8 mouse cellular contexts compared by ENCODE assay signal in the genomic region with DNA sequence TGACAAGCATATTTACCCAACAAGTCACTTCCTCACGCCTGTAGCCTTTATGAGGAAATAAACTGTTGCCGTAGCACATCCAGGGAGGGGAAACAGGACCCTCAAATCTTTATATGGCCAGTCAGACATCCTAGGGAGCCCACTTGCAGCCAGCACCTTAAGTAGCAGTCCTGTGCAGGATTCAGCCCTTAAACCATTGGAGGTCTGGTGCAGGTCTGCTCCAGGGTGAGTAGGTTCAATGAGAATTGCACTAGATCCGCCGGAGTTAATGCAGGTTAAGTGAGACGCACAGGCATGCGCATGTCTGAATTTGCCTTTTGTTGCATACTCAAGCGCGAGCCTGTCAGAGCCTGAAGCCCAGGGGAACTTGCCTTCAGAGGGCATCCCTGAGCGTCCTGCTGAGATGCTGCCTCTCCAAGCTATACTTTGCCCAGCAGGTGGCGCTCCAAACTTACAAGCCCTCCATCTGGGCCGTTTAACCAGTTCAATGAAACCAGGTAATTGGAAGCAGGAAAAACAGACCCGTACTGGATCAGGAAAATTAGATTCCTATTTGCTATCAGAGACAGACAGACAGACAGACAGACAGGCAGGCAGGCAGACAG. TPM values are rescaled to one million over a fixed set of nuclear protein-coding genes. Genes with fewer than 3 reads are reported as not detected.
DNase-seq lines count a peak whose midpoint lies in the region; ATAC-seq and TF ChIP-seq lines count a peak whose summit lies in the region.

No protein-coding gene starts in this region.

- H3K4me1 ChIP-seq in embryonic facial prominence, embryonic 12.5 days: peaks cover 14% of the 10 kb centered on the region
- H3K4me1 ChIP-seq in heart, adult 2 months (ENCODE audit: control insufficient read depth, insufficient read depth, low read length): peaks cover 33% of the 10 kb centered on the region
- peaks cover 18% of the 10 kb centered on the region for H3K4me1 ChIP-seq in kidney, embryonic 15.5 days
- H3K4me1 ChIP-seq in limb, embryonic 15.5 days: peaks cover 57% of the 10 kb centered on the region

- intact Hi-C loops in heart, adult 2 months (cut with DNase I): loop anchor here (1.0 to 10.0 kb wide), 4 partner anchors 23 to 373 kb away; a partner anchor contains a TSS

- 12% methylated on average over 12 of the region's 12 CpGs for WGBS in embryonic facial prominence, embryonic 12.5 days
- WGBS in heart, adult 2 months: 9% methylated on average over 12 of the region's 12 CpGs
- 6% methylated on average over 12 of the region's 12 CpGs for WGBS in kidney, embryonic 15.5 days
- 10% methylated on average over 12 of the region's 12 CpGs for WGBS in limb, embryonic 15.5 days

- no peak overlapping the region; the same call in 1 of the 2 replicates for H3K27ac ChIP-seq in embryonic facial prominence, embryonic 12.5 days
- H3K27ac ChIP-seq in heart, adult 2 months: peak overlapping the region; percentile 40
- no peak overlapping the region for H3K27ac ChIP-seq in kidney, embryonic 15.5 days
- peak overlapping the region; percentile 43; the same call in 1 of the 2 replicates for H3K27ac ChIP-seq in limb, embryonic 15.5 days

- H3K36me3 ChIP-seq in embryonic facial prominence, embryonic 12.5 days: no peaks in the 10 kb centered on the region
- H3K36me3 ChIP-seq in heart, adult 2 months (ENCODE audit: control insufficient read depth, insufficient read depth, low read length): 0 out of 2 replicates have a peak, but pooled peaks cover 5% of the 10 kb centered on the region
- H3K36me3 ChIP-seq in kidney, embryonic 15.5 days: no peaks in the 10 kb centered on the region
- no peaks in the 10 kb centered on the region for H3K36me3 ChIP-seq in limb, embryonic 15.5 days

- H3K9me3 ChIP-seq in embryonic facial prominence, embryonic 12.5 days: 0 out of 2 replicates have a peak, but pooled peaks cover 5% of the 10 kb centered on the region
- no peaks in the 10 kb centered on the region for H3K9me3 ChIP-seq in kidney, embryonic 15.5 days (replicated peaks)
- no peaks in the 10 kb centered on the region for H3K9me3 ChIP-seq in limb, embryonic 15.5 days

- H3K79me2 ChIP-seq in heart, adult 2 months (replicated peaks; ENCODE audit: control insufficient read depth, insufficient read depth, low read length): no peaks in the 10 kb centered on the region

- ATAC-seq in embryonic facial prominence, embryonic 12.5 days (ENCODE audit: insufficient number of reproducible peaks, insufficient read depth, low FRiP score, low TSS enrichment): peak; percentile 62; the same call in 1 of the 2 replicates
- ATAC-seq in kidney, embryonic 15.5 days (replicated peaks; ENCODE audit: low FRiP score): peak; percentile 85
- no peak for ATAC-seq in limb, embryonic 15.5 days (ENCODE audit: insufficient number of reproducible peaks, low FRiP score, low TSS enrichment, low read depth)
- ATAC-seq in monocyte, adult 5-6 weeks (replicated peaks; ENCODE audit: insufficient number of reproducible peaks, low FRiP score, low TSS enrichment, poor library complexity, severe bottlenecking): peak; percentile 82

- H3K9ac ChIP-seq in embryonic facial prominence, embryonic 12.5 days: 0 out of 2 replicates have a peak overlapping the region, but pooled peaks have one; percentile 7
- H3K9ac ChIP-seq in heart, adult 2 months (ENCODE audit: low read depth, low read length): no peak overlapping the region
- H3K9ac ChIP-seq in kidney, embryonic 15.5 days: no peak overlapping the region
- H3K9ac ChIP-seq in limb, embryonic 15.5 days: no peak overlapping the region

- no peaks in the 10 kb centered on the region for H3K27me3 ChIP-seq in embryonic facial prominence, embryonic 12.5 days
- no peaks in the 10 kb centered on the region for H3K27me3 ChIP-seq in heart, adult 2 months (ENCODE audit: control insufficient read depth, insufficient read depth, low read length)
- no peaks in the 10 kb centered on the region for H3K27me3 ChIP-seq in kidney, embryonic 15.5 days
- H3K27me3 ChIP-seq in limb, embryonic 15.5 days: no peaks in the 10 kb centered on the region

- TF ChIP-seq EP300 in heart, adult 2 months (IDR thresholded peaks at IDR 0.05; ENCODE audit: insufficient read depth, low read depth, low read length): peak; percentile 98

- H3K4me3 ChIP-seq in embryonic facial prominence, embryonic 12.5 days: no peak overlapping the region
- no peak overlapping the region for H3K4me3 ChIP-seq in heart, adult 2 months
- no peak overlapping the region for H3K4me3 ChIP-seq in kidney, embryonic 15.5 days (replicated peaks)
- H3K4me3 ChIP-seq in limb, embryonic 15.5 days: no peak overlapping the region

- H3K4me2 ChIP-seq in embryonic facial prominence, embryonic 12.5 days (replicated peaks): no peak overlapping the region
- H3K4me2 ChIP-seq in kidney, embryonic 15.5 days: peak overlapping the region; percentile 14; the same call in 1 of the 2 replicates
- no peak overlapping the region for H3K4me2 ChIP-seq in limb, embryonic 15.5 days

- peak; percentile 86 for TF ChIP-seq CTCF in heart, adult 2 months (IDR thresholded peaks at IDR 0.05)

- no peak for TF ChIP-seq POLR2A in heart, adult 2 months (IDR thresholded peaks at IDR 0.05; ENCODE audit: insufficient read depth, low read depth, low read length)

- DNase-seq in 416B (ENCODE audit: low read depth): peak; percentile 94
- peak; percentile 94 for DNase-seq in adrenal gland, postnatal 36 days
- peak; percentile 90 to 91 for DNase-seq in heart, adult 2 months
- DNase-seq in spleen, postnatal 36 days (ENCODE audit: low spot score in 2 of 2): peak; percentile 78 to 83

RNA-seq across cellular contexts. Expression of a gene that starts 37.8 kb away (rescaled TPM):
- total RNA-seq in adrenal gland, postnatal 36 days (2021): not detected
- not detected in 2 replicates for polyA plus RNA-seq in embryonic facial prominence, embryonic 12.5 days (2016; fragmentation: Nextera tagmentation; extraction: Ambion mirVana)
- not detected for total RNA-seq in heart, adult 2 months (2021)
- polyA plus RNA-seq in heart, adult 2 months (2012; rRNA removed): not detected in 2 replicates
- not detected in 2 replicates for polyA plus RNA-seq in kidney, embryonic 15.5 days (2015; fragmentation: Nextera tagmentation; extraction: Ambion mirVana)
- polyA plus RNA-seq in limb, embryonic 15.5 days (2015; fragmentation: Nextera tagmentation; extraction: Ambion mirVana): not detected in 2 replicates
- total RNA-seq in monocyte, adult 5-6 weeks (2017): not detected in 3 replicates

RNA-seq across cellular contexts. Expression of a gene that starts 45.7 kb away (rescaled TPM):
- 1 to 10 TPM; 3.1 to 3.9 TPM for total RNA-seq in adrenal gland, postnatal 36 days (2021)
- polyA plus RNA-seq in embryonic facial prominence, embryonic 12.5 days (2016; fragmentation: Nextera tagmentation; extraction: Ambion mirVana): 12.9 and 13.9 TPM in 2 replicates
- total RNA-seq in heart, adult 2 months (2021): 1 to 10 TPM; 2.7 to 3.5 TPM
- polyA plus RNA-seq in heart, adult 2 months (2012; rRNA removed): 6.1 and 7.4 TPM in 2 replicates
- polyA plus RNA-seq in kidney, embryonic 15.5 days (2015; fragmentation: Nextera tagmentation; extraction: Ambion mirVana): 8.5 and 10.2 TPM in 2 replicates
- 9.6 and 10.3 TPM in 2 replicates for polyA plus RNA-seq in limb, embryonic 15.5 days (2015; fragmentation: Nextera tagmentation; extraction: Ambion mirVana)
- total RNA-seq in monocyte, adult 5-6 weeks (2017): 1.4 to 2.0 TPM (median 1.6 TPM) in 3 replicates

Comparison
In these comparisons a context has a peak if more than half of its experiments do, and no peak if none do; other contexts are left out.
1. H3K27ac ChIP-seq: peak in heart, adult 2 months (single experiment) and limb, embryonic 15.5 days (single experiment); none in embryonic facial prominence, embryonic 12.5 days (single experiment) and kidney, embryonic 15.5 days (single experiment).
2. Peak in every context shown above with its lines, with median percentiles within 50 percentile points of each other: DNase-seq.